Mouse (Mus musculus) embryo, embryonic 11.5 days (tissue): Measurements from ENCODE around the gene Dock1.

Source experiments
- DNase-seq: peaks from one replicate; pipeline ENCODE4 v3.0.0-alpha.2; 2012; ENCODE audit warnings: low read depth, low spot score

Gene Dock1

GRCm38 (mm10) chr7:134670312-134671002 is at the start of gene Dock1:
Dock1 (plus strand) TSS chr7:134670654.
- peak; percentile 49 for DNase-seq

GRCm38 (mm10) chr7:134627906-134628305 is 42.5 kb upstream of the Dock1 start:
- DNase-seq: no peak

- no peak for DNase-seq
These were observed 20.1 kb upstream of the Dock1 start for GRCm38 (mm10) chr7:134650246-134650830.

GRCm38 (mm10) chr7:134651071-134651470 is 19.4 kb upstream of the Dock1 start:
- DNase-seq: no peak

GRCm38 (mm10) chr7:134663241-134663640 is 7.2 kb upstream of the Dock1 start:
- DNase-seq: peak; percentile 38

GRCm38 (mm10) chr7:134665642-134666282 is 4.7 kb upstream of the Dock1 start:
- no peak for DNase-seq

GRCm38 (mm10) chr7:134667271-134667702 is 3.2 kb upstream of the Dock1 start:
- DNase-seq: no peak

GRCm38 (mm10) chr7:134669474-134670311 is 761 bp upstream of the Dock1 start:
- DNase-seq: peak; percentile 8

- peak; percentile 24 for DNase-seq
These were observed 578 bp downstream of the Dock1 start for GRCm38 (mm10) chr7:134671003-134671461.

GRCm38 (mm10) chr7:134671467-134671901 is 1.0 kb downstream of the Dock1 start:
- peak; percentile 11 for DNase-seq

- no peak for DNase-seq
These were observed 2.7 kb downstream of the Dock1 start for GRCm38 (mm10) chr7:134673135-134673534.

- DNase-seq: no peak
These were observed 3.5 kb downstream of the Dock1 start for GRCm38 (mm10) chr7:134673952-134674351.

- no peak for DNase-seq
These were observed 7.4 kb downstream of the Dock1 start for GRCm38 (mm10) chr7:134677852-134678251.

- DNase-seq: no peak
These were observed 9.1 kb downstream of the Dock1 start for GRCm38 (mm10) chr7:134679314-134680158.

GRCm38 (mm10) chr7:134680161-134680560 is 9.7 kb downstream of the Dock1 start:
- no peak for DNase-seq

GRCm38 (mm10) chr7:134681729-134682527 is 11.5 kb downstream of the Dock1 start:
- no peak for DNase-seq

GRCm38 (mm10) chr7:134688332-134688731 is 17.9 kb downstream of the Dock1 start:
- DNase-seq: no peak

GRCm38 (mm10) chr7:134690118-134690517 is 19.7 kb downstream of the Dock1 start:
- DNase-seq: no peak

GRCm38 (mm10) chr7:134690806-134691205 is 20.4 kb downstream of the Dock1 start:
- DNase-seq: no peak

- DNase-seq: no peak
These were observed 22.9 kb downstream of the Dock1 start for GRCm38 (mm10) chr7:134693325-134693724.
